Mouse (Mus musculus): ENCODE data around the gene Lrr1. TPM values are rescaled to one million over a fixed set of nuclear protein-coding genes. Genes with fewer than 3 reads are reported as not detected.

The Lrr1 gene
- polyA plus RNA-seq, 1 experiment from 2014 or later = 14.0 TPM

- no peak for ATAC-seq (replicated peaks; ENCODE audit: extremely low read depth, insufficient read depth, low FRiP score)
- WGBS = 9% methylated on average over 10 of the region's 10 CpGs
These were observed 36.6 kb upstream of the Lrr1 start for GRCm38 (mm10) chr12:69131981-69132380.

GRCm38 (mm10) chr12:69139201-69139600 is 29.4 kb upstream of the Lrr1 start:
- H3K9ac ChIP-seq (ENCODE audit: low read length) = no peak overlapping the region
- no peak overlapping the region for H3K4me2 ChIP-seq (ENCODE audit: low read depth, low read length)
- no peaks in the 10 kb centered on the region for H3K36me3 ChIP-seq (ENCODE audit: control insufficient read depth, insufficient read depth)
- H3K27me3 ChIP-seq (ENCODE audit: control insufficient read depth, insufficient read depth, low read length) = no peaks in the 10 kb centered on the region
- WGBS = 85% methylated on average over 3 of the region's 3 CpGs
- no peak for ATAC-seq (replicated peaks; ENCODE audit: extremely low read depth, insufficient read depth, low FRiP score)
- H3K9me3 ChIP-seq (replicated peaks; ENCODE audit: control insufficient read depth, low read length) = no peaks in the 10 kb centered on the region
- no peaks in the 10 kb centered on the region for H3K4me1 ChIP-seq (ENCODE audit: control insufficient read depth, insufficient read depth, low read length)
- no peak overlapping the region for H3K27ac ChIP-seq (ENCODE audit: low read length)
- H3K4me3 ChIP-seq (ENCODE audit: low read length) = no peak overlapping the region

More at GRCm38 (mm10) chr12:69131981-69132380, 36.6 kb upstream of the Lrr1 start:
- H3K9ac ChIP-seq (ENCODE audit: low read length) = no peak overlapping the region
- H3K9me3 ChIP-seq (replicated peaks; ENCODE audit: control insufficient read depth, low read length) = no peaks in the 10 kb centered on the region
- no peak overlapping the region; the same call in 1 of the 2 replicates for H3K4me2 ChIP-seq (ENCODE audit: low read depth, low read length)
- H3K27me3 ChIP-seq (ENCODE audit: control insufficient read depth, insufficient read depth, low read length) = no peaks in the 10 kb centered on the region
- no peak overlapping the region for H3K27ac ChIP-seq (ENCODE audit: low read length)
- H3K36me3 ChIP-seq (ENCODE audit: control insufficient read depth, insufficient read depth) = no peaks in the 10 kb centered on the region
- no peaks in the 10 kb centered on the region for H3K4me1 ChIP-seq (ENCODE audit: control insufficient read depth, insufficient read depth, low read length)
- H3K4me3 ChIP-seq (ENCODE audit: low read length) = no peak overlapping the region

GRCm38 (mm10) chr12:69139841-69140240 is 28.8 kb upstream of the Lrr1 start:
- no peak overlapping the region for H3K4me3 ChIP-seq (ENCODE audit: low read length)
- no peak overlapping the region for H3K9ac ChIP-seq (ENCODE audit: low read length)
- no peak overlapping the region for H3K4me2 ChIP-seq (ENCODE audit: low read depth, low read length)
- no peak for ATAC-seq (replicated peaks; ENCODE audit: extremely low read depth, insufficient read depth, low FRiP score)
- no peaks in the 10 kb centered on the region for H3K4me1 ChIP-seq (ENCODE audit: control insufficient read depth, insufficient read depth, low read length)
- 84% methylated on average over 7 of the region's 7 CpGs for WGBS
- H3K27ac ChIP-seq (ENCODE audit: low read length) = no peak overlapping the region
- H3K9me3 ChIP-seq (replicated peaks; ENCODE audit: control insufficient read depth, low read length) = no peaks in the 10 kb centered on the region
- no peaks in the 10 kb centered on the region for H3K27me3 ChIP-seq (ENCODE audit: control insufficient read depth, insufficient read depth, low read length)
- no peaks in the 10 kb centered on the region for H3K36me3 ChIP-seq (ENCODE audit: control insufficient read depth, insufficient read depth)

- Histone ChIP-seq H3K36me3 (ENCODE audit: control insufficient read depth, insufficient read depth) (no peaks in the 10 kb centered on the region), H3K4me2 (ENCODE audit: low read depth, low read length) (no peak overlapping the region), H3K27ac (ENCODE audit: low read length) (no peak overlapping the region), H3K4me1 (ENCODE audit: control insufficient read depth, insufficient read depth, low read length) (no peaks in the 10 kb centered on the region), H3K9ac (ENCODE audit: low read length) (no peak overlapping the region), H3K9me3 (replicated peaks; ENCODE audit: control insufficient read depth, low read length) (no peaks in the 10 kb centered on the region), H3K27me3 (ENCODE audit: control insufficient read depth, insufficient read depth, low read length) (no peaks in the 10 kb centered on the region), H3K4me3 (ENCODE audit: low read length) (no peak overlapping the region)
- 79% methylated on average over 6 of the region's 6 CpGs for WGBS
- ATAC-seq (replicated peaks; ENCODE audit: extremely low read depth, insufficient read depth, low FRiP score) = no peak
These were observed 25.2 kb upstream of the Lrr1 start for GRCm38 (mm10) chr12:69143460-69143859.

GRCm38 (mm10) chr12:69147166-69147735 is 21.4 kb upstream of the Lrr1 start:
- no peak for ATAC-seq (replicated peaks; ENCODE audit: extremely low read depth, insufficient read depth, low FRiP score)
- WGBS = 81% methylated on average over 5 of the region's 5 CpGs

GRCm38 (mm10) chr12:69150049-69150448 is 18.6 kb upstream of the Lrr1 start:
- Histone ChIP-seq H3K4me1 (ENCODE audit: control insufficient read depth, insufficient read depth, low read length) (no peaks in the 10 kb centered on the region), H3K27ac (ENCODE audit: low read length) (no peak overlapping the region), H3K27me3 (ENCODE audit: control insufficient read depth, insufficient read depth, low read length) (no peaks in the 10 kb centered on the region), H3K4me2 (ENCODE audit: low read depth, low read length) (no peak overlapping the region), H3K9ac (ENCODE audit: low read length) (no peak overlapping the region), H3K4me3 (ENCODE audit: low read length) (no peak overlapping the region), H3K9me3 (replicated peaks; ENCODE audit: control insufficient read depth, low read length) (no peaks in the 10 kb centered on the region), H3K36me3 (ENCODE audit: control insufficient read depth, insufficient read depth) (no peaks in the 10 kb centered on the region)
- WGBS = 78% methylated on average over 13 of the region's 13 CpGs
- ATAC-seq (replicated peaks; ENCODE audit: extremely low read depth, insufficient read depth, low FRiP score) = no peak

More at GRCm38 (mm10) chr12:69147166-69147735, 21.4 kb upstream of the Lrr1 start:
- no peaks in the 10 kb centered on the region for H3K27me3 ChIP-seq (ENCODE audit: control insufficient read depth, insufficient read depth, low read length)
- no peak overlapping the region for H3K27ac ChIP-seq (ENCODE audit: low read length)
- H3K9ac ChIP-seq (ENCODE audit: low read length) = no peak overlapping the region
- H3K4me2 ChIP-seq (ENCODE audit: low read depth, low read length) = no peak overlapping the region
- no peak overlapping the region for H3K4me3 ChIP-seq (ENCODE audit: low read length)
- H3K36me3 ChIP-seq (ENCODE audit: control insufficient read depth, insufficient read depth) = no peaks in the 10 kb centered on the region
- H3K9me3 ChIP-seq (replicated peaks; ENCODE audit: control insufficient read depth, low read length) = no peaks in the 10 kb centered on the region
- H3K4me1 ChIP-seq (ENCODE audit: control insufficient read depth, insufficient read depth, low read length) = no peaks in the 10 kb centered on the region

GRCm38 (mm10) chr12:69155923-69156322 is 12.7 kb upstream of the Lrr1 start:
- Histone ChIP-seq H3K9ac (ENCODE audit: low read length) (no peak overlapping the region), H3K27me3 (ENCODE audit: control insufficient read depth, insufficient read depth, low read length) (no peaks in the 10 kb centered on the region), H3K4me1 (ENCODE audit: control insufficient read depth, insufficient read depth, low read length) (peaks cover 7% of the 10 kb centered on the region), H3K36me3 (ENCODE audit: control insufficient read depth, insufficient read depth) (peaks cover 16% of the 10 kb centered on the region), H3K4me3 (ENCODE audit: low read length) (no peak overlapping the region), H3K4me2 (ENCODE audit: low read depth, low read length) (no peak overlapping the region), H3K9me3 (replicated peaks; ENCODE audit: control insufficient read depth, low read length) (no peaks in the 10 kb centered on the region), H3K27ac (ENCODE audit: low read length) (no peak overlapping the region)
- ATAC-seq (replicated peaks; ENCODE audit: extremely low read depth, insufficient read depth, low FRiP score) = no peak
- 82% methylated on average over 2 of the region's 2 CpGs for WGBS

- Histone ChIP-seq H3K9ac (ENCODE audit: low read length) (no peak overlapping the region), H3K9me3 (replicated peaks; ENCODE audit: control insufficient read depth, low read length) (no peaks in the 10 kb centered on the region), H3K36me3 (ENCODE audit: control insufficient read depth, insufficient read depth) (peaks cover 16% of the 10 kb centered on the region), H3K4me1 (ENCODE audit: control insufficient read depth, insufficient read depth, low read length) (peaks cover 7% of the 10 kb centered on the region), H3K4me3 (ENCODE audit: low read length) (no peak overlapping the region), H3K27ac (ENCODE audit: low read length) (no peak overlapping the region), H3K4me2 (ENCODE audit: low read depth, low read length) (no peak overlapping the region), H3K27me3 (ENCODE audit: control insufficient read depth, insufficient read depth, low read length) (no peaks in the 10 kb centered on the region)
- ATAC-seq (replicated peaks; ENCODE audit: extremely low read depth, insufficient read depth, low FRiP score) = no peak
- WGBS = 84% methylated on average over 4 of the region's 4 CpGs
These were observed 12.2 kb upstream of the Lrr1 start for GRCm38 (mm10) chr12:69156436-69156835.

GRCm38 (mm10) chr12:69157107-69157506 is 11.5 kb upstream of the Lrr1 start:
- H3K36me3 ChIP-seq (ENCODE audit: control insufficient read depth, insufficient read depth) = peaks cover 16% of the 10 kb centered on the region
- no peak for ATAC-seq (replicated peaks; ENCODE audit: extremely low read depth, insufficient read depth, low FRiP score)
- no peak overlapping the region for H3K9ac ChIP-seq (ENCODE audit: low read length)
- no peak overlapping the region for H3K27ac ChIP-seq (ENCODE audit: low read length)
- no peak overlapping the region for H3K4me2 ChIP-seq (ENCODE audit: low read depth, low read length)
- H3K4me3 ChIP-seq (ENCODE audit: low read length) = no peak overlapping the region
- no peaks in the 10 kb centered on the region for H3K27me3 ChIP-seq (ENCODE audit: control insufficient read depth, insufficient read depth, low read length)
- 95% methylated on average over 2 of the region's 2 CpGs for WGBS
- no peaks in the 10 kb centered on the region for H3K9me3 ChIP-seq (replicated peaks; ENCODE audit: control insufficient read depth, low read length)
- H3K4me1 ChIP-seq (ENCODE audit: control insufficient read depth, insufficient read depth, low read length) = peaks cover 7% of the 10 kb centered on the region
